Mouse (Mus musculus) mouse trophoblast stem cell (cell line): ENCODE data around the gene Ddah1.

Source experiments
- in situ Hi-C, 2 experiments: fragments of 300-500 bp; cut with MseI, MboI; formaldehyde crosslinking; loops; 2 replicates in 1 of 2; 3 replicates in 1 of 2; pipeline ENCODE4 v1.15.1; 2025

Ddah1 gene

GRCm38 (mm10) chr3:145764416-145764815, 5.9 kb downstream of the Ddah1 start:
- in situ Hi-C loops: no loop called here

GRCm38 (mm10) chr3:145768439-145768838, 10.0 kb downstream of the Ddah1 start:
- in situ Hi-C loops: no loop called here

GRCm38 (mm10) chr3:145773384-145773783, 14.9 kb downstream of the Ddah1 start:
- in situ Hi-C loops: no loop called here

- in situ Hi-C loops: no loop called here
Observed at GRCm38 (mm10) chr3:145774336-145774735, 15.9 kb downstream of the Ddah1 start.

- in situ Hi-C loops: no loop called here
Observed at GRCm38 (mm10) chr3:145775236-145775635, 16.8 kb downstream of the Ddah1 start.

GRCm38 (mm10) chr3:145775862-145776261, 17.4 kb downstream of the Ddah1 start:
- in situ Hi-C loops: no loop called here

GRCm38 (mm10) chr3:145777006-145777405, 18.5 kb downstream of the Ddah1 start:
- in situ Hi-C loops: no loop called here

GRCm38 (mm10) chr3:145778406-145778922, 20.0 kb downstream of the Ddah1 start:
- in situ Hi-C loops: no loop called here

- in situ Hi-C loops: no loop called here
Observed at GRCm38 (mm10) chr3:145779279-145779973, 21.0 kb downstream of the Ddah1 start.

GRCm38 (mm10) chr3:145780784-145781442, 22.4 kb downstream of the Ddah1 start:
- in situ Hi-C loops: no loop called here

- in situ Hi-C loops: no loop called here
Observed at GRCm38 (mm10) chr3:145785244-145785643, 26.8 kb downstream of the Ddah1 start.

- in situ Hi-C loops: no loop called here
Observed at GRCm38 (mm10) chr3:145787303-145787702, 28.8 kb downstream of the Ddah1 start.

- in situ Hi-C loops: no loop called here
Observed at GRCm38 (mm10) chr3:145789114-145789513, 30.6 kb downstream of the Ddah1 start.

GRCm38 (mm10) chr3:145790233-145790632, 31.8 kb downstream of the Ddah1 start:
- in situ Hi-C loops: no loop called here

- in situ Hi-C loops: no loop called here
Observed at GRCm38 (mm10) chr3:145790709-145791108, 32.2 kb downstream of the Ddah1 start.

GRCm38 (mm10) chr3:145794355-145794754, 35.9 kb downstream of the Ddah1 start:
- in situ Hi-C loops: no loop called here

GRCm38 (mm10) chr3:145795896-145796295, 37.4 kb downstream of the Ddah1 start:
- in situ Hi-C loops: no loop called here

- in situ Hi-C loops: no loop called here
Observed at GRCm38 (mm10) chr3:145798042-145798441, 39.6 kb downstream of the Ddah1 start.

GRCm38 (mm10) chr3:145798751-145799188, 40.3 kb downstream of the Ddah1 start:
- in situ Hi-C loops: no loop called here

GRCm38 (mm10) chr3:145799365-145799764, 40.9 kb downstream of the Ddah1 start:
- in situ Hi-C loops: no loop called here

GRCm38 (mm10) chr3:145802106-145802505, 43.6 kb downstream of the Ddah1 start:
- in situ Hi-C loops: no loop called here

GRCm38 (mm10) chr3:145805848-145806247, 47.4 kb downstream of the Ddah1 start:
- in situ Hi-C loops: no loop called here

- in situ Hi-C loops: no loop called here
Observed at GRCm38 (mm10) chr3:145806502-145806901, 48.0 kb downstream of the Ddah1 start.
